ENCODE assay signal across 19 mouse cellular contexts in the genomic region with DNA sequence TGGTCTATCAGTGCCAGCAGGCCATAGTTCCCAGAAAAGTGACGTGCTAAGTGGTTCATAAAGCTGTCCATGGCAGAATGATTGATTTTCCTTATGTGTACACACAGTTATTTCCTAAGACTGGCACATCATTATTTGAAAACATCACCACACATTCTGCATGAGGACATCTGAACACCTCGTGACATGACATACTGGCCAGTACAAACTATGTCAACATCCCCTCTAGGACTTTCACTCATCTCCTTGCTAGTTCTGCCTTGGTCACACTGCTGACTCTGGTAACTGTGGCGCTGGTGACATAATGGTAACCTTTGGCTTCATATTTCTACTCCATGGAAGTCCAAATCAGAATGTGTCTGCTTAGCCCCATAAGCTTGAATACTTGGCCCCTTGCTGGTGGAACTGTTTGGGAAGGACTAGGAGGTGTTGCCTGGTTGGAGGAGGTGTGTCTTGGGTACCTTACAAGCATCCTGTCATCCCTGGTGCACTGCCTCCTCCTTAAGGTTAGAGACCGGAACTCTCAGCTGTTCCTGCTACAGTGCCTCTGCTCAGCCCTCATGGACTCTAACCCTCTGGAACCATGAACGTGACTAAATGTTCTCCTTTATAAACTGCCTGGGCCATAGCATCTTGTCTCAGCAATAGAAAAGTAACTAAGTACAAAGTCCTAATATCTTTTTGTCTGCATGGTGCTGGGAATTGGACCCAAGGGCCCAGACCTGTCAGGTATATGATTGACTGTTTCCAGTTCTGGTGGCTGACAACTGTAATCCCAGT. TPM values are rescaled to one million over a fixed set of nuclear protein-coding genes. Genes with fewer than 3 reads are reported as not detected.
DNase-seq lines count a peak whose midpoint lies in the region; ATAC-seq and TF ChIP-seq lines count a peak whose summit lies in the region.
"Had no signal": no experiment of that assay in that cellular context is flagged by ENCODE, and none has a peak within 500 bp of the region (broad histone marks: within the 10 kb centered on the region; RNA-seq: fewer than 3 reads in every experiment).

No protein-coding gene starts in this region.

- no peak overlapping the region for H3K27ac ChIP-seq in intestine, embryonic 16.5 days (ENCODE audit: low read length)
- no peak overlapping the region for H3K27ac ChIP-seq in intestine, embryonic 15.5 days
- H3K27ac ChIP-seq in kidney, postnatal 0 days = no peak overlapping the region
- H3K27ac ChIP-seq in kidney, embryonic 14.5 days (ENCODE audit: low read depth, low read length) = no peak overlapping the region
- H3K27ac ChIP-seq in lung, postnatal 0 days (ENCODE audit: low read length) = no peak overlapping the region
- H3K27ac ChIP-seq in intestine, postnatal 0 days (ENCODE audit: low read depth, low read length) = peak overlapping the region; percentile 64
- H3K27ac ChIP-seq: embryonic facial prominence, embryonic 12.5 days; forebrain, embryonic 12.5 days; heart, embryonic 13.5 days; hindbrain, embryonic 12.5 days had no signal

- ATAC-seq in intestine, embryonic 16.5 days = peak; percentile 41; the same call in 1 of the 2 replicates
- no peak for ATAC-seq in intestine, embryonic 15.5 days
- peak; percentile 59; the same call in 1 of the 2 replicates for ATAC-seq in kidney, postnatal 0 days (replicated peaks; ENCODE audit: low FRiP score, low read depth)
- no peak for ATAC-seq in kidney, embryonic 14.5 days (ENCODE audit: low FRiP score, low TSS enrichment)
- ATAC-seq in lung, postnatal 0 days = peak; percentile 67
- ATAC-seq in intestine, postnatal 0 days = peak; percentile 83
- ATAC-seq: forebrain, embryonic 16.5 days had no signal

- no peak overlapping the region for H3K4me3 ChIP-seq in intestine, embryonic 16.5 days (ENCODE audit: low read length)
- H3K4me3 ChIP-seq in intestine, embryonic 15.5 days (replicated peaks) = no peak overlapping the region
- H3K4me3 ChIP-seq in kidney, postnatal 0 days (replicated peaks; ENCODE audit: low read depth, low read length) = no peak overlapping the region
- H3K4me3 ChIP-seq in kidney, embryonic 14.5 days (ENCODE audit: low read length) = no peak overlapping the region
- H3K4me3 ChIP-seq in lung, postnatal 0 days (ENCODE audit: low read depth, low read length) = no peak overlapping the region
- no peak overlapping the region for H3K4me3 ChIP-seq in lung, adult 2 months (replicated peaks; ENCODE audit: extremely low read depth, low read depth, low read length)
- H3K4me3 ChIP-seq in intestine, postnatal 0 days (ENCODE audit: low read depth, low read length) = no peak overlapping the region
- H3K4me3 ChIP-seq: embryonic facial prominence, embryonic 12.5 days; forebrain, embryonic 12.5 days; heart, embryonic 13.5 days; hindbrain, embryonic 12.5 days had no signal

- TF ChIP-seq CTCF in kidney, postnatal 0 days (IDR thresholded peaks at IDR 0.05; ENCODE audit: low read depth) = no peak
- TF ChIP-seq CTCF in lung, postnatal 0 days (IDR thresholded peaks at IDR 0.05) = no peak
- no peak for TF ChIP-seq CTCF in lung, adult 2 months (IDR thresholded peaks at IDR 0.05; ENCODE audit: insufficient read depth, low read length)
- peak; percentile 9; the same call in 1 of the 2 replicates for TF ChIP-seq CTCF in intestine, postnatal 0 days (IDR thresholded peaks at IDR 0.05; ENCODE audit: low read depth)

- H3K36me3 ChIP-seq in intestine, embryonic 16.5 days (ENCODE audit: control insufficient read depth, insufficient read depth, low read length) = no peaks in the 10 kb centered on the region
- H3K36me3 ChIP-seq in intestine, embryonic 15.5 days = no peaks in the 10 kb centered on the region
- H3K36me3 ChIP-seq in kidney, postnatal 0 days (ENCODE audit: insufficient read depth, low read length) = no peaks in the 10 kb centered on the region
- no peaks in the 10 kb centered on the region for H3K36me3 ChIP-seq in kidney, embryonic 14.5 days (ENCODE audit: control insufficient read depth, insufficient read depth, low read length)
- no peaks in the 10 kb centered on the region for H3K36me3 ChIP-seq in lung, postnatal 0 days (ENCODE audit: insufficient read depth, low read length)
- H3K36me3 ChIP-seq in intestine, postnatal 0 days (ENCODE audit: control insufficient read depth, insufficient read depth) = no peaks in the 10 kb centered on the region
- H3K36me3 ChIP-seq: forebrain, embryonic 12.5 days had no signal

- WGBS in intestine, embryonic 16.5 days = 85% methylated on average over 5 of the region's 5 CpGs
- WGBS in intestine, embryonic 15.5 days = 86% methylated on average over 5 of the region's 5 CpGs
- WGBS in kidney, postnatal 0 days = 73% methylated on average over 5 of the region's 5 CpGs
- 80% methylated on average over 5 of the region's 5 CpGs for WGBS in kidney, embryonic 14.5 days
- WGBS in lung, postnatal 0 days = 82% methylated on average over 5 of the region's 5 CpGs
- WGBS in lung, adult 2 months = 89% methylated on average over 5 of the region's 5 CpGs
- 64% methylated on average over 5 of the region's 5 CpGs for WGBS in intestine, postnatal 0 days

- TF ChIP-seq POLR2A in lung, adult 2 months (IDR thresholded peaks at IDR 0.05; ENCODE audit: borderline replicate concordance, extremely low read depth, low read depth, low read length) = no peak

- no peaks in the 10 kb centered on the region for H3K9me3 ChIP-seq in intestine, embryonic 16.5 days (ENCODE audit: control insufficient read depth, low read length)
- H3K9me3 ChIP-seq in intestine, embryonic 15.5 days = no peaks in the 10 kb centered on the region
- H3K9me3 ChIP-seq in kidney, postnatal 0 days (replicated peaks; ENCODE audit: low read length) = no peaks in the 10 kb centered on the region
- H3K9me3 ChIP-seq in kidney, embryonic 14.5 days (ENCODE audit: control insufficient read depth, low read length) = no peaks in the 10 kb centered on the region
- H3K9me3 ChIP-seq in lung, postnatal 0 days (ENCODE audit: low read length) = no peaks in the 10 kb centered on the region
- H3K9me3 ChIP-seq in intestine, postnatal 0 days (ENCODE audit: control insufficient read depth) = no peaks in the 10 kb centered on the region
- H3K9me3 ChIP-seq: embryonic facial prominence, embryonic 12.5 days; forebrain, embryonic 12.5 days; heart, embryonic 13.5 days; hindbrain, embryonic 12.5 days had no signal

- H3K27me3 ChIP-seq in intestine, embryonic 16.5 days (replicated peaks; ENCODE audit: control insufficient read depth, insufficient read depth, low read length) = no peaks in the 10 kb centered on the region
- no peaks in the 10 kb centered on the region for H3K27me3 ChIP-seq in intestine, embryonic 15.5 days (replicated peaks)
- H3K27me3 ChIP-seq in kidney, postnatal 0 days (ENCODE audit: insufficient read depth, low read length) = no peaks in the 10 kb centered on the region
- no peaks in the 10 kb centered on the region for H3K27me3 ChIP-seq in kidney, embryonic 14.5 days (ENCODE audit: control insufficient read depth, insufficient read depth, low read length)
- H3K27me3 ChIP-seq in lung, postnatal 0 days (replicated peaks; ENCODE audit: insufficient read depth, low read length) = no peaks in the 10 kb centered on the region
- H3K27me3 ChIP-seq in intestine, postnatal 0 days (replicated peaks; ENCODE audit: control insufficient read depth, insufficient read depth, low read length) = no peaks in the 10 kb centered on the region
- H3K27me3 ChIP-seq: embryonic facial prominence, embryonic 12.5 days; forebrain, embryonic 12.5 days; heart, embryonic 13.5 days; hindbrain, embryonic 12.5 days had no signal

- no peak overlapping the region for H3K9ac ChIP-seq in intestine, embryonic 16.5 days (ENCODE audit: low read depth, low read length)
- no peak overlapping the region for H3K9ac ChIP-seq in intestine, embryonic 15.5 days
- no peak overlapping the region for H3K9ac ChIP-seq in kidney, postnatal 0 days (ENCODE audit: low read depth, low read length)
- H3K9ac ChIP-seq in kidney, embryonic 14.5 days (ENCODE audit: low read depth, low read length) = no peak overlapping the region
- H3K9ac ChIP-seq in lung, postnatal 0 days (replicated peaks; ENCODE audit: low read depth) = no peak overlapping the region
- H3K9ac ChIP-seq in intestine, postnatal 0 days (ENCODE audit: low read depth, low read length) = no peak overlapping the region
- H3K9ac ChIP-seq: embryonic facial prominence, embryonic 12.5 days; forebrain, embryonic 12.5 days; hindbrain, embryonic 12.5 days had no signal

- H3K4me2 ChIP-seq in intestine, embryonic 16.5 days (ENCODE audit: low read depth, low read length) = no peak overlapping the region
- H3K4me2 ChIP-seq in intestine, embryonic 15.5 days (replicated peaks) = no peak overlapping the region
- no peak overlapping the region for H3K4me2 ChIP-seq in kidney, postnatal 0 days (ENCODE audit: low read length)
- H3K4me2 ChIP-seq in kidney, embryonic 14.5 days (replicated peaks; ENCODE audit: low read depth, low read length) = no peak overlapping the region
- no peak overlapping the region for H3K4me2 ChIP-seq in lung, postnatal 0 days (replicated peaks; ENCODE audit: low read depth, low read length)
- H3K4me2 ChIP-seq in intestine, postnatal 0 days (replicated peaks; ENCODE audit: low read depth) = no peak overlapping the region
- H3K4me2 ChIP-seq: embryonic facial prominence, embryonic 12.5 days; forebrain, embryonic 12.5 days; heart, embryonic 13.5 days; hindbrain, embryonic 12.5 days had no signal

- peaks cover 9% of the 10 kb centered on the region for H3K4me1 ChIP-seq in intestine, embryonic 16.5 days (ENCODE audit: control insufficient read depth, insufficient read depth, low read length)
- H3K4me1 ChIP-seq in intestine, embryonic 15.5 days (replicated peaks) = 0 out of 2 replicates have a peak, but pooled peaks cover 11% of the 10 kb centered on the region
- no peaks in the 10 kb centered on the region for H3K4me1 ChIP-seq in kidney, postnatal 0 days (replicated peaks; ENCODE audit: insufficient read depth, low read length)
- H3K4me1 ChIP-seq in kidney, embryonic 14.5 days (ENCODE audit: control insufficient read depth, insufficient read depth, low read length) = peaks cover 4% of the 10 kb centered on the region; the same call in 1 of the 2 replicates
- no peaks in the 10 kb centered on the region for H3K4me1 ChIP-seq in lung, postnatal 0 days (ENCODE audit: insufficient read depth, low read depth, low read length)
- 0 out of 2 replicates have a peak, but pooled peaks cover 2% of the 10 kb centered on the region for H3K4me1 ChIP-seq in lung, adult 2 months (ENCODE audit: control insufficient read depth, insufficient read depth, low read length)
- no peaks in the 10 kb centered on the region for H3K4me1 ChIP-seq in intestine, postnatal 0 days (replicated peaks; ENCODE audit: control insufficient read depth, insufficient read depth, low read length)

- 0 out of 2 replicates have a peak, but pooled peaks have one; percentile 42 for TF ChIP-seq EP300 in lung, postnatal 0 days (IDR thresholded peaks at IDR 0.05)

- no peak for DNase-seq in kidney, postnatal 0 days (ENCODE audit: low spot score)
- no peak for DNase-seq in lung, postnatal 0 days (ENCODE audit: low spot score)
- no peak for DNase-seq in lung, adult 2 months
- DNase-seq in urinary bladder, postnatal 14 days (ENCODE audit: low spot score) = no peak
- DNase-seq: adrenal gland, postnatal 14 days; cerebellum, adult 11-12 months; cerebellum, adult 9-10 months; cerebellum, postnatal 25 days; gastrocnemius, postnatal 14 days; heart, postnatal 4 days had no signal

RNA-seq across cellular contexts. Expression of a gene that starts 8.3 kb away (rescaled TPM):
- 21.9 and 22.2 TPM in 2 replicates for polyA plus RNA-seq in intestine, embryonic 16.5 days (2015; fragmentation: Nextera tagmentation; extraction: Ambion mirVana)
- 33.5 and 36.2 TPM in 2 replicates for polyA plus RNA-seq in intestine, embryonic 15.5 days (2015; fragmentation: Nextera tagmentation; extraction: Ambion mirVana)
- polyA plus RNA-seq in kidney, postnatal 0 days (2015; fragmentation: Nextera tagmentation; extraction: Ambion mirVana) = 35.2 and 40.8 TPM in 2 replicates
- 51.1 and 54.9 TPM in 2 replicates for polyA plus RNA-seq in kidney, embryonic 14.5 days (2014; fragmentation: Nextera tagmentation; extraction: Ambion mirVana)
- 43.8 and 44.6 TPM in 2 replicates for polyA plus RNA-seq in lung, postnatal 0 days (2015; fragmentation: Nextera tagmentation; extraction: Ambion mirVana)
- 16.4 and 19.4 TPM in 2 replicates for polyA plus RNA-seq in lung, adult 2 months (2012; rRNA removed)
- polyA plus RNA-seq in intestine, postnatal 0 days (2015; fragmentation: Nextera tagmentation; extraction: Ambion mirVana) = 33.4 and 39.6 TPM in 2 replicates

RNA-seq across cellular contexts. Expression of a gene that starts 9.1 kb away (rescaled TPM):
- 36.2 and 42.1 TPM in 2 replicates for polyA plus RNA-seq in intestine, embryonic 16.5 days (2015; fragmentation: Nextera tagmentation; extraction: Ambion mirVana)
- polyA plus RNA-seq in intestine, embryonic 15.5 days (2015; fragmentation: Nextera tagmentation; extraction: Ambion mirVana) = 38.6 and 41.5 TPM in 2 replicates
- polyA plus RNA-seq in kidney, postnatal 0 days (2015; fragmentation: Nextera tagmentation; extraction: Ambion mirVana) = 44.7 and 50.9 TPM in 2 replicates
- polyA plus RNA-seq in kidney, embryonic 14.5 days (2014; fragmentation: Nextera tagmentation; extraction: Ambion mirVana) = 43.5 and 50.6 TPM in 2 replicates
- 38.4 and 43.8 TPM in 2 replicates for polyA plus RNA-seq in lung, postnatal 0 days (2015; fragmentation: Nextera tagmentation; extraction: Ambion mirVana)
- 16.7 and 26.5 TPM in 2 replicates for polyA plus RNA-seq in lung, adult 2 months (2012; rRNA removed)
- polyA plus RNA-seq in intestine, postnatal 0 days (2015; fragmentation: Nextera tagmentation; extraction: Ambion mirVana) = 77.4 and 81.2 TPM in 2 replicates

Comparison
In these comparisons a context has a peak if more than half of its experiments do, and no peak if none do; other contexts are left out.
1. ATAC-seq: peak in intestine, embryonic 16.5 days (single experiment), kidney, postnatal 0 days (single experiment), lung, postnatal 0 days (single experiment) and intestine, postnatal 0 days (single experiment); none in intestine, embryonic 15.5 days (single experiment) and kidney, embryonic 14.5 days (single experiment).